Mouse (Mus musculus) adrenal gland, postnatal 4 days (tissue): ENCODE results near the gene Pxmp2. TPM values are rescaled to one million over a fixed set of nuclear protein-coding genes. Genes with fewer than 3 reads are reported as not detected.

ENCODE experiments used
- DNase-seq, 2 experiments: peaks; one replicate each; pipeline ENCODE4 v3.0.0; 2021 to 2022; ENCODE audit warnings: low spot score in 2 of 2, mixed read lengths in 2 of 2
- total RNA-seq, 2 experiments: library from RNA; stranded (reverse); gene quantifications; 2 replicates each; pipeline ENCODE4 v1.2.3; 2021

The Pxmp2 gene
- total RNA-seq, 2 experiments from 2014 or later, result 12.9 to 16.3 TPM

- no peak for DNase-seq
Observed at GRCm38 (mm10) chr5:110231638-110232037, 54.3 kb downstream of the Pxmp2 start.

- DNase-seq, result peak; percentile 88 to 89
Observed at GRCm38 (mm10) chr5:110230780-110231461, 55.1 kb downstream of the Pxmp2 start, which contains the start of gene Ankle2. TSS of gene Ankle2 (plus strand) at chr5:110231004.

GRCm38 (mm10) chr5:110230401-110230779, 55.6 kb downstream of the Pxmp2 start:
- DNase-seq, result no peak

GRCm38 (mm10) chr5:110227336-110227883, 58.6 kb downstream of the Pxmp2 start:
- no peak for DNase-seq

GRCm38 (mm10) chr5:110225056-110225455, 60.9 kb downstream of the Pxmp2 start:
- no peak for DNase-seq

Other genes starting within 250 kb of the Pxmp2 start
- gene Gm17655, start 213.7 kb downstream of the Pxmp2 start, total RNA-seq, result 10 to 100 TPM; 11.4 to 15.8 TPM
- under 1 TPM; 0.65 to 0.87 TPM for gene Gm35315, start 191.8 kb downstream of the Pxmp2 start, total RNA-seq
- under 1 TPM; 0.20 to 0.25 TPM for gene Plcxd1, start 186.2 kb downstream of the Pxmp2 start, total RNA-seq
- 10 to 100 TPM; 58.3 to 59.9 TPM for gene Gtpbp6, start 178.0 kb downstream of the Pxmp2 start, total RNA-seq
- gene Zfp605, start 176.1 kb downstream of the Pxmp2 start, total RNA-seq, result 1 to 10 TPM; 7.6 to 8.2 TPM
- gene Chfr, start 150.3 kb downstream of the Pxmp2 start, total RNA-seq, result 10 to 100 TPM; 48.3 to 54.5 TPM
- gene Golga3, start 109.5 kb downstream of the Pxmp2 start, total RNA-seq, result 10 to 100 TPM; 39.9 to 43.6 TPM
- 10 to 100 TPM; 47.2 to 48.3 TPM for gene Ankle2, start 55.2 kb downstream of the Pxmp2 start, total RNA-seq
- 10 to 100 TPM; 48.1 to 49.0 TPM for gene Pgam5, start 16.3 kb downstream of the Pxmp2 start, total RNA-seq
- gene Pole, start 120 bp upstream of the Pxmp2 start, total RNA-seq, result 10 to 100 TPM; 18.1 to 22.2 TPM
- under 1 TPM; 0.84 to 0.87 TPM for gene P2rx2, start 57.0 kb upstream of the Pxmp2 start, total RNA-seq
- gene Lrcol1, start 58.5 kb upstream of the Pxmp2 start, total RNA-seq, result not detected
- 10 to 100 TPM; 97.9 to 99.9 TPM for gene Fbrsl1, start 162.3 kb upstream of the Pxmp2 start, total RNA-seq